Mouse (Mus musculus) CH12.LX (cell line): ENCODE results near the gene Kalrn. TPM values are rescaled to one million over a fixed set of nuclear protein-coding genes. Genes with fewer than 3 reads are reported as not detected.

Experiments
- DNase-seq: peaks from one replicate; pipeline ENCODE4 v3.0.0-alpha.2; 2013; ENCODE audit errors: extremely low read depth
- H3K27ac ChIP-seq: 2 replicates; pipeline ENCODE4 v1.5.1; 2012; ENCODE audit warnings: low read depth, mild to moderate bottlenecking, control low read depth, moderate library complexity; ENCODE audit not compliant: insufficient read depth
- H3K27me3 ChIP-seq: replicated peaks from 2 replicates; pipeline ENCODE3; 2012; ENCODE audit warnings: inconsistent platforms
- H3K36me3 ChIP-seq, 2 experiments: replicated peaks in 1 of 2; 2 replicates each; pipeline versions ENCODE3 to v1.6.1; 2012; ENCODE audit warnings: inconsistent platforms in 1 of 2, low read length in 1 of 2, mild to moderate bottlenecking in 1 of 2, mixed read lengths in 1 of 2, moderate library complexity in 1 of 2; ENCODE audit not compliant: control insufficient read depth in 1 of 2, insufficient read depth in 1 of 2
- H3K4me1 ChIP-seq, 2 experiments: 2 replicates each; pipeline ENCODE4 v1.6.1; 2012; ENCODE audit warnings: inconsistent platforms in 1 of 2, moderate library complexity in 1 of 2; ENCODE audit not compliant: insufficient read depth in 2 of 2, control insufficient read depth in 1 of 2
- H3K4me2 ChIP-seq: 2 replicates; pipeline ENCODE4 v1.6.1; 2012; ENCODE audit warnings: low read depth, mild to moderate bottlenecking, control low read depth; ENCODE audit not compliant: poor library complexity, insufficient read depth, severe bottlenecking
- H3K4me3 ChIP-seq, 3 experiments: fragments of 150-350 bp in 1 of 3; sonication (generic) in 1 of 3; replicated peaks in 1 of 3; 2 replicates each; pipeline versions ENCODE3 to v1.5.1; 2011 to 2012; ENCODE audit warnings: low read depth in 2 of 3, low read length in 2 of 3, mild to moderate bottlenecking in 2 of 3, moderate library complexity in 2 of 3, control low read depth in 1 of 3, improper control_type of control experiment in 1 of 3, inconsistent platforms in 1 of 3, mixed read lengths in 1 of 3; ENCODE audit not compliant: poor library complexity in 1 of 3
- H3K79me2 ChIP-seq: replicated peaks from 2 replicates; pipeline ENCODE4 v1.6.1; 2012; ENCODE audit warnings: mild to moderate bottlenecking, moderate library complexity; ENCODE audit not compliant: control insufficient read depth, poor library complexity, insufficient read depth, severe bottlenecking; ENCODE audit errors: extremely low read depth
- H3K9ac ChIP-seq: 2 replicates; pipeline ENCODE4 v1.6.1; 2012; ENCODE audit warnings: low read depth, mild to moderate bottlenecking, control low read depth, moderate library complexity; ENCODE audit not compliant: insufficient read depth
- H3K9me3 ChIP-seq: replicated peaks from 2 replicates; pipeline ENCODE3; 2012; ENCODE audit warnings: low read length, inconsistent platforms, mixed read lengths
- CHD1 ChIP-seq: IDR thresholded peaks from 2 replicates; pipeline ENCODE4 v1.6.1; 2012; ENCODE audit warnings: low read depth, low read length, improper control_type of control experiment, inconsistent platforms
- CTCF ChIP-seq, 2 experiments: IDR thresholded peaks in 1 of 2; conservative IDR thresholded peaks in 1 of 2; 2 replicates each; pipeline ENCODE4 v1.5.1; 2011 to 2012; ENCODE audit warnings: low read depth in 2 of 2, low read length in 2 of 2, improper control_type of control experiment in 1 of 2, inconsistent platforms in 1 of 2, mild to moderate bottlenecking in 1 of 2, moderate library complexity in 1 of 2
- ELF1 ChIP-seq: IDR thresholded peaks from 2 replicates; pipeline ENCODE4 v1.6.1; 2014; ENCODE audit warnings: low read depth, mild to moderate bottlenecking, inconsistent platforms, low read length, improper control_type of control experiment
- ETS1 ChIP-seq: conservative IDR thresholded peaks from 2 replicates; pipeline ENCODE4 v1.6.1; 2012; ENCODE audit warnings: low read depth, mild to moderate bottlenecking, inconsistent platforms, low read length, improper control_type of control experiment, moderate library complexity
- GABPA ChIP-seq: IDR thresholded peaks from 2 replicates; pipeline ENCODE4 v1.6.1; 2012; ENCODE audit warnings: low read depth, low read length, improper control_type of control experiment, inconsistent platforms; ENCODE audit not compliant: insufficient replicate concordance
- HCFC1 ChIP-seq: IDR thresholded peaks from 2 replicates; pipeline ENCODE4 v1.6.1; 2012; ENCODE audit warnings: low read depth, mild to moderate bottlenecking, inconsistent platforms, low read length, improper control_type of control experiment
- JUN ChIP-seq: IDR thresholded peaks from 2 replicates; pipeline ENCODE4 v1.6.1; 2011; ENCODE audit warnings: low read depth, mild to moderate bottlenecking, low read length, improper control_type of control experiment, moderate library complexity; ENCODE audit not compliant: insufficient read depth
- JUND ChIP-seq: conservative IDR thresholded peaks from 2 replicates; pipeline ENCODE4 v1.6.1; 2011; ENCODE audit warnings: low read depth, low read length, improper control_type of control experiment
- KAT2A ChIP-seq: IDR thresholded peaks from 2 replicates; pipeline ENCODE4 v1.6.1; 2012; ENCODE audit warnings: low read length, improper control_type of control experiment, inconsistent platforms; ENCODE audit not compliant: insufficient replicate concordance
- MAFK ChIP-seq: IDR thresholded peaks from 2 replicates; pipeline ENCODE4 v1.6.1; 2011; ENCODE audit warnings: low read length, improper control_type of control experiment; ENCODE audit not compliant: insufficient replicate concordance
- MAX ChIP-seq: IDR thresholded peaks from 2 replicates; pipeline ENCODE4 v1.6.1; 2011; ENCODE audit warnings: low read length, improper control_type of control experiment
- MAZ ChIP-seq: IDR thresholded peaks from 2 replicates; pipeline ENCODE4 v1.6.1; 2012; ENCODE audit warnings: low read depth, mild to moderate bottlenecking, inconsistent platforms, low read length, improper control_type of control experiment, moderate library complexity
- MEF2A ChIP-seq: IDR thresholded peaks from 2 replicates; pipeline ENCODE4 v1.6.1; 2014; ENCODE audit warnings: low read depth, mild to moderate bottlenecking, inconsistent platforms, low read length, improper control_type of control experiment, borderline replicate concordance
- MXI1 ChIP-seq: IDR thresholded peaks from 2 replicates; pipeline ENCODE4 v1.6.1; 2011; ENCODE audit warnings: mild to moderate bottlenecking, low read depth, low read length, improper control_type of control experiment
- MYC ChIP-seq: IDR thresholded peaks from 2 replicates; pipeline ENCODE4 v1.6.1; 2011; ENCODE audit warnings: low read depth, mild to moderate bottlenecking, improper control_type of control experiment, low read length
- POLR2AphosphoS2 ChIP-seq: IDR thresholded peaks from 2 replicates; pipeline ENCODE4 v1.6.1; 2011; ENCODE audit warnings: low read depth, low read length, improper control_type of control experiment
- RAD21 ChIP-seq: IDR thresholded peaks from 2 replicates; pipeline ENCODE4 v1.6.1; 2011; ENCODE audit warnings: low read depth, mild to moderate bottlenecking, low read length, improper control_type of control experiment, moderate library complexity
- RCOR1 ChIP-seq: conservative IDR thresholded peaks from 2 replicates; pipeline ENCODE4 v1.6.1; 2012; ENCODE audit warnings: low read depth, mild to moderate bottlenecking, inconsistent platforms, low read length, improper control_type of control experiment
- SIN3A ChIP-seq: IDR thresholded peaks from 2 replicates; pipeline ENCODE4 v1.6.1; 2012; ENCODE audit warnings: low read length, improper control_type of control experiment, inconsistent platforms
- TBP ChIP-seq: conservative IDR thresholded peaks from 2 replicates; pipeline ENCODE4 v1.6.1; 2011; ENCODE audit warnings: low read depth, low read length, improper control_type of control experiment
- TCF12 ChIP-seq: IDR thresholded peaks from 2 replicates; pipeline ENCODE4 v1.6.1; 2014; ENCODE audit warnings: low read depth, mild to moderate bottlenecking, inconsistent platforms, low read length, improper control_type of control experiment
- USF2 ChIP-seq: conservative IDR thresholded peaks from 2 replicates; pipeline ENCODE4 v1.6.1; 2011; ENCODE audit warnings: low read depth, low read length, improper control_type of control experiment
- ZC3H11A ChIP-seq: IDR thresholded peaks from 2 replicates; pipeline ENCODE4 v1.6.1; 2012; ENCODE audit warnings: low read depth, mild to moderate bottlenecking, inconsistent platforms, low read length, improper control_type of control experiment
- dilution Hi-C: fragments of 300-500 bp; cut with MboI; formaldehyde crosslinking; loops from 2 replicates; pipeline ENCODE4 v1.14.3; 2020; ENCODE audit warnings: low sequenced_read_pairs; ENCODE audit not compliant: extremely low pct_unique_long_range_greater_than_20kb, extremely low pct_ligation_motif_present
- in situ Hi-C: fragments of 300-500 bp; cut with MboI; formaldehyde crosslinking; loops from 3 replicates; pipeline ENCODE4 v1.14.3; 2019; ENCODE audit warnings: low sequenced_read_pairs, low pct_ligation_motif_present, low pct_unique_long_range_greater_than_20kb, mixed read lengths
- polyA plus RNA-seq: library from polyadenylated mRNA; unstranded; fragments of >175 nt; gene quantifications from 2 replicates; pipeline ENCODE4 v1.2.1, GENCODE M21; 2012; ENCODE audit warnings: low read depth; ENCODE audit not compliant: insufficient read length
- total RNA-seq, 2 experiments: library from RNA; depleted of rRNA; stranded (reverse); fragments of 300-350 nt in 1 of 2; fragments of >200 nt in 1 of 2; gene quantifications; 2 replicates each; pipeline ENCODE4 v1.2.3; 2012 to 2014

The Kalrn gene
- total and polyA plus RNA-seq, 3 experiments: 0.08 to 0.09 TPM; not detected in 1

DNA sequence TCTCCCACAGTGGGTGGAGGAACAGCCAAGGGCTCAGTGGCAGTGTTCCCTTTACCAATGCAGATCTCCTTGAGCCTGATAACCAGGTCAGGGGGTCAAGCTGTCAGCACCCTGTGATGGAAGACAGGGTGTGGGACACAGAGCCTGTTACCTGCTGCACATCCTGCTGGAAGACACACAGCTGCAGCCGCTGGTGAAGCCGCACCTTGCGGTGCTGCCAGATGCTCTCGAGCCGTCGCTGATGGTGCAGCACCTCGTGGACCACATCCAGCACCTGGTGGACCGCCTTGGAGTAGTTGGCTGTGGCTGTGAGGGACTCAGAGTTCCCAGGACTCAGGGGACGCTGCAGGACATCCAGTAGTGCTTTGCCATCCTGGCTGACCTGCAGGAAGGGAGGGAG lies 265.9 kb downstream of the Kalrn start:
- TF ChIP-seq TBP (no peak), JUN (no peak), JUND (no peak), GABPA (no peak), MYC (no peak), CHD1 (no peak), MAFK (no peak), POLR2AphosphoS2 (no peak), SIN3A (no peak), MAZ (no peak), ETS1 (no peak), CTCF (conservative IDR thresholded peaks at IDR 0.05 in 1 of 2, IDR thresholded peaks at IDR 0.05 in 1 of 2; ENCODE audit: low read depth in 2 of 2, low read length in 2 of 2) (no peak), ZC3H11A (no peak), MAX (no peak)
- Histone ChIP-seq H3K36me3 (no peaks in the 10 kb centered on the region), H3K4me1 (no peaks in the 10 kb centered on the region), H3K4me2 (no peak overlapping the region), H3K79me2 (no peaks in the 10 kb centered on the region), H3K4me3 (no peak overlapping the region), H3K27ac (no peak overlapping the region), H3K27me3 (peaks cover 87% of the 10 kb centered on the region), H3K9ac (no peak overlapping the region), H3K9me3 (no peaks in the 10 kb centered on the region)
- DNase-seq: no peak
- dilution Hi-C loops: no loop called here
- in situ Hi-C loops: no loop called here

DNA sequence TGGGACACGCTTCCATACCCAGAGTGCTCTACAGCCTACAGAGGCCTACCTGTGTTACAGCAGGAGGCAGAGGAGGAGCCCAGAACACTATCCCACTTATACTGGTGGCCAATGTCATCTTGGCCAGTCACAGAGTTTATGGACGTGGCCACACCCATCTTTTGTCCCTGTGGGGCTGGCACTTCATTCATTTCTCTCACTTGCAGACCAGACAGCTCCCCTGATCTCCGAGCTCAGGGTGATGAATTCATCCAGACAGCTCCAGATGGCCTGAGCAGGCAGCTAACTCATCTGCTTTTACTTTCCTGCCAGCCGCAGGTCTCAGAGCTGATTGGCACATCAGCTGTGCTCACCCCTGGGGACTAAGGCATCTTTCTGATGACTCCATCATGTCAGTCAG lies 267.7 kb downstream of the Kalrn start:
- dilution Hi-C loops: no loop called here
- peaks cover 91% of the 10 kb centered on the region for H3K27me3 ChIP-seq
- H3K9ac ChIP-seq: no peak overlapping the region
- H3K36me3 ChIP-seq: no peaks in the 10 kb centered on the region
- H3K79me2 ChIP-seq: no peaks in the 10 kb centered on the region
- no peak overlapping the region for H3K4me2 ChIP-seq
- H3K27ac ChIP-seq: no peak overlapping the region
- DNase-seq: no peak
- no peaks in the 10 kb centered on the region for H3K4me1 ChIP-seq
- in situ Hi-C loops: no loop called here
- H3K9me3 ChIP-seq: no peaks in the 10 kb centered on the region
- no peak for TF ChIP-seq USF2
- no peak for TF ChIP-seq RAD21
- TF ChIP-seq RCOR1: no peak
- no peak for TF ChIP-seq ZC3H11A
- TF ChIP-seq HCFC1: no peak
- TF ChIP-seq TCF12: no peak
- no peak for TF ChIP-seq GABPA
- TF ChIP-seq SIN3A: no peak
- TF ChIP-seq MEF2A: no peak
- no peak for TF ChIP-seq KAT2A
- no peak for TF ChIP-seq ETS1
- no peak for TF ChIP-seq MXI1
- no peak for TF ChIP-seq MAZ
- no peak for TF ChIP-seq ELF1
- TF ChIP-seq MYC: no peak
- no peak for TF ChIP-seq POLR2AphosphoS2
- H3K4me3 ChIP-seq: no peak overlapping the region
